Mouse (Mus musculus) C2C12 (cell line): Measurements from ENCODE around the gene Dhcr24.

Experiments
- CTCF ChIP-seq: IDR thresholded peaks from one replicate; pipeline ENCODE4 v1.5.1; 2011; ENCODE audit not compliant: control insufficient read depth, insufficient read depth, insufficient read length
- MAX ChIP-seq: IDR thresholded peaks from one replicate; pipeline ENCODE4 v1.6.1; 2011; ENCODE audit warnings: mild to moderate bottlenecking, control low read depth
- USF1 ChIP-seq: IDR thresholded peaks from one replicate; pipeline ENCODE4 v1.6.1; 2011; ENCODE audit warnings: low read depth, mild to moderate bottlenecking, control low read depth, moderate library complexity

- no peak for TF ChIP-seq CTCF
- no peak for TF ChIP-seq USF1
- no peak for TF ChIP-seq MAX
Measured at GRCm38 (mm10) chr4:106613105-106613504, 52.3 kb downstream of the Dhcr24 start.
